Comparison of ENCODE assay signal across 11 mouse cellular contexts in the genomic region with DNA sequence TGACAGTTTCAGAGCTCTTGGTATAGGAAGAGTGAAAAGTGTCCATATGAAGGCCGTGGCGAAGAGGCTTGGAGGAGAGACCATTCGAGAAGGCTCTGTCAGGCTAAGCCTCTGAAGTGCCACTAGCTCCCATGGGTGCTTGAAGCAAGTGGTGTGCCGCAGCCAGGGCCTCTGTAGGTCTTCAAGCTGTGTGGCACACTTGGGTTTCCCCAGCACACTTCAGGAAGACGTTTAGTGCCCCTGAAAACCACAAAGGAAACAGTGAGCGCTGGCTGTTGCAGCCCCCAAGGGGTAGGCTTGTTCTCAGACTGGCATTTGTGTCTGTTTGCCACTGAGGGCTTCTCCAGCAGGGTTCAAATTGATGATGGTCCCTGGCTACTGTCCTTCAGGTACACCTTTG.
"Had no signal": no experiment of that assay in that cellular context is flagged by ENCODE, and none has a peak within 500 bp of the region (broad histone marks: within the 10 kb centered on the region; RNA-seq: fewer than 3 reads in every experiment).

No protein-coding gene starts in this region.

- H3K36me3 ChIP-seq: liver, embryonic 12.5 days; neural tube, embryonic 15.5 days had no signal

- H3K27me3 ChIP-seq: liver, embryonic 12.5 days; neural tube, embryonic 15.5 days had no signal

- H3K9ac ChIP-seq: liver, embryonic 12.5 days; lung, embryonic 14.5 days; neural tube, embryonic 15.5 days had no signal

- H3K4me1 ChIP-seq: liver, embryonic 12.5 days had no signal

- H3K9me3 ChIP-seq: liver, embryonic 12.5 days; neural tube, embryonic 15.5 days had no signal

- H3K27ac ChIP-seq: liver, embryonic 12.5 days; macrophage; neural tube, embryonic 15.5 days; stomach, postnatal 0 days had no signal

- DNase-seq: kidney, adult 18-20 months; kidney, postnatal 10 days; left cerebral cortex, postnatal 4 days; lung, postnatal 10 days; midbrain, embryonic 14.5 days had no signal

- H3K4me3 ChIP-seq: liver, embryonic 12.5 days; myocyte; neural tube, embryonic 15.5 days had no signal

- H3K4me2 ChIP-seq: liver, embryonic 12.5 days; lung, embryonic 14.5 days; neural tube, embryonic 15.5 days had no signal
